Mouse (Mus musculus) spleen, postnatal 10 days (tissue): ENCODE measurements around the gene B4galt1.
A peak's percentile ranks its signal among the peaks of the same experiment; 100 is the strongest.

Experiments
- DNase-seq, 2 experiments: peaks; one replicate each; pipeline ENCODE4 v3.0.0; 2021 to 2022; ENCODE audit warnings: low spot score in 2 of 2

The B4galt1 gene

DNA sequence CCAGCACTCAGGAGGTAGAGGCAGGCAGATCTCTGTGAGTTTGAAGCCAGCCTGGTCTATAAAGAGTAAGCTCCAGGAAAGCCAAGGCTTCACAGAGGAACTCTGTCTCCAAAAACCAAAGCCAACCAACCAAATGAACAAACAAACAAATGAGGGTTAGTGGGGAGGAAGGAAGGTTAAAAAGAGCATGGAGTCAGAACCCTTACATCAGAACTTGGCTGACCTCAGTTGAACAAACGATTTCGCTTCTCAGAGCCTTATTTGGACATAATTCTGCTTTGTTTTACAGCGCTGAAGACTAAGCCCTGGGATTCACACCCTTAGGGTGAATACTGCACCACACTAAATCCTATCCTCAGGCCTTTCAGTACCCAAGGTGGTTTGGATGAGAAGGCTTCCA, 18.3 kb upstream of the B4galt1 start:
- no peak for DNase-seq

DNA sequence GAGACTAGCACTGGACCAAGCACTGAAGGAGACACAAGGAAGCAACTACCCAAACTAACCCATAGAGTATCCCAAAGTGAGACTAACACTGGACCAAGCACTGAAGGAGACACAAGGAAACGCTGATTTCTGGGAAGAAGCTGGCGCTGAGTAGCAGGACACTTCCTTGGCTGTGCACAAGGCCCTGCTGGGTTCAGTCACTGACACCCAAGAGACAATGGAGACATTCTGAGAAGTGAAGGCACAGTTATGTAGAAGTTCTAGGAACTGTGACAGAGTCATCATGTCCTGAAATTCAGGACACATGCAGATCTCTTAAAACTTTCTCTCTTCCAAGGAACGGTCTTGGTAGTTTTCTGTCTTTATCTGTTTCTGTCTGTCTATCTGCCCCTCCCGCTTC, 16.4 kb upstream of the B4galt1 start:
- DNase-seq = no peak

DNA sequence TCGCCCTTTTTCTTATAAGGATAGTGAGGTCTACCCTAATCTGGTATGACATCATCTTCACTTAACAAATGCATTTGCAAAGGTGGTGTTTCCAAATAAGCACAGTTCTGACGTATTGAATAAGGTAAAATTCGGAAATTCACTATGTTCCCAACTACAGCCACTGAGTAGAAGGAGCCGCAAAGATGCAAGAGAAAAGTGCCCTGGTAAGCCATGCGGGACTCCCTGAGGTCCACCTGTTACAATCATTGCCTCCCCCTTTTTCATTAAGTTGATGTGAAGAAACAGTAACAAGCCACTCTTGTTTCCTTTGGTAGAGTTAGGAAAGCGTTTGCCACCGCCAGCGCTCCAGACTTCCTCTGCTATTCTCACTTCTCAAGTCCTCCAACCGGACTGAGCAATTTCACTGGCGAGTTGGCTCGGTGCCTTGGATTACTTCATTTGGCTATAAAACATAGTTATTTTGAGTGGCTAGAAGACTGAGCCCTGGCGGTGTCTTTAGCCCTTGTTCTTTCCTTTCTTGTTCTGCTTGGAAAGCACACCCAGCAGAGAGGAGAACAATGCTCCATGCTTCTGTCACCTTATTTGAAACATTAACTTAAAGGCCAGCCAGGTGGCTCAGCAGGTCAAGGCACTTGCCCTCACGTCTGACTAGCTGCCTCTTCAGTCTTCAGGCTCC, 14.9 kb upstream of the B4galt1 start:
- DNase-seq = no peak

DNA sequence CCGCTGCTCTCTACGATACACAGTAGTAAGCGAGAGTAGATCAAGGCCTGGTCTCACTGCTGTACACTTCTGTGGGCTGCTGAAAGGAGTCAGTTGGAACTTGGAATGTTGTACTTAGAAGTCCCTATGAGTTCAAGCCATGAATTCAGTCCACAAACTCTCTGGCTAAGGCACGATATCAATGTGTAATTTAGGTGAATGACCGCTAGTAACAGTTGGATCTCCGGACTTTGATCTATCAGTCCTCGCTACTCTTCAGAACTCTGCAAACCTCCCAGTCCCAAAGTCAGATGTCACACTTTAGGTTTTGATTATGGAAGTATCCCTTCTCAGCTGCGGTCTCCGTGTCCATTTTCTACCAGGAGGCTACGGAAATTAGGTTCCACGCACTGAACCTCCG, 10.6 kb upstream of the B4galt1 start:
- DNase-seq = no peak

DNA sequence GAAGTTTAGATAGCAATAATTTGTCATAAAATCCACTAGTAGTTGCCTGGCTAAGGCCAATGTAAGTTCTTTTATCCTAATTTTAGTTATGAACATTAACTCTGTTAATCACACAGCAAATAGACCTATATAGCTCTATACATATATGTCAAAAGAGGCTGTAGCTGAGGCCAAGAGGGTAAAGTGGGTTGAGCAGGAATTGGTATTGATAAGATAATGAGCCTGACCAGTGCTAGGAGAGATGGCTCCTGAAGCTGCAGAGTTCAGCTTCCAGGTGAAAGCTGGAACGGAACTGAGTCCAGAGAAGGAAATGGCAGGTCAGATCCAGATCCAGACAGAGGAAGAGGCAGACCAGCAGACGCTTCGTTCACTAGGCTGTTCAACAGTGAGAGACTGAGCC, 9.5 kb upstream of the B4galt1 start:
- no peak for DNase-seq

DNA sequence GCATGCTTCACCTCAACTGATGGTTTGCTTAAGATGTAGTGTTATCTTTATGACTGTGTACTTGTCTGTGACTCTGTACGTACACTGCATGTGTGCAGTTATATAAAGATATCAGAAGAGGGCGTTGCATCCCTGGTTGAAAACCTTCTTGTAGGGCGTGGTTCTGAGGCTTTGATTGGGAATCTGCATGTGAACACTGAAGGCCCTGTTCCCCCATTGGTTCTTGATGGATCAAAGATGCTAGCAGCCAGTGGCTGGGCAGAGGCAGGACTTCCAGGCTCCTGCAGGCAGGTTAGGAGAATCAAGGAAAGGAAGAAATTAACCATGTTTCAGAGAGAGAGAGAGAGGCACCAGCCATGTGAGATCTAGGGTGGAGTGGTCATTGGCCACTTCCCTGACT, 7.3 kb upstream of the B4galt1 start:
- no peak for DNase-seq

DNA sequence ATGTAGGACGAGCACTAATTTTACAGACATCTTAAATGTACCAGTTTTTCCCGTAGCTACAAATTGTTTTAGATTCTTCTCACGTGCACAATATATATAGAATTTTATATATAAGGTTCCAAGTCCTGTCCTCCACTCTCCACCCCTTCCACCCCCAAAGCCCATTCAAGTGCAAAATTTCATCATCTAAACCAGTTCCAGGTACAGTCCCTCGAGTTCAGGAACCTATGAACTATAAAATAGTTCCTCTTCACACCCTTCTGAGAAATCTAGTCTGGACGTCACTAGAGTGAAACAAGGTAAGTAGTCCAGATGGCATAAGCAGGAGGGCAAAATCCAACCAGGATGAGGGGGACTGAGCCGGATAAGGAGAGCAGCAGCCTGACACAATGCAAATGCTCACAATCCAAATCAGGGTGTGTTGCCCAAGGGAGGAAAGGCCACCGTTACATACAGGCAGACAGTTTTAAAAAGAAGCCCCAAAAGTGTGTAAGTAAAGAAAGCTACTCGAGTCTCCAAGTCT, 4.1 kb upstream of the B4galt1 start:
- DNase-seq = no peak

DNA sequence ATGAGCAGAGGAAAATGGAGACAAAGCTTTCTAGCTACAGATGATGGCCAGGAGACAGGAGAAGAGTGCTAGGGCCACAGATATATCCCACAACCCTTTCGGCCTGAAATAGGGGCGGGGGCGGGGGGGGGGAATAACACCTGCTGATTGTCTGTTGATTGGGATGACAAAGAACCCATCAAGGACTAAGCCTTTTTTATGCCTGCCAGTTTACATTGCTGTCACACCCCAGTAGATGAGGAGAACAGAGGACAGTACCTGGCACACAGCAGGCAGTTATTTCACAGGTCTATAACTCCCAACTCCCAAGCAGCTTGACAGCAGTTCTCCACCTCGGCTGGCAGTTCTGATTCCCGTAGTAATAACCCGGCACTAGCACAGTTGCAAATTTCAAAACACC, 2.8 kb upstream of the B4galt1 start:
- DNase-seq = no peak

DNA sequence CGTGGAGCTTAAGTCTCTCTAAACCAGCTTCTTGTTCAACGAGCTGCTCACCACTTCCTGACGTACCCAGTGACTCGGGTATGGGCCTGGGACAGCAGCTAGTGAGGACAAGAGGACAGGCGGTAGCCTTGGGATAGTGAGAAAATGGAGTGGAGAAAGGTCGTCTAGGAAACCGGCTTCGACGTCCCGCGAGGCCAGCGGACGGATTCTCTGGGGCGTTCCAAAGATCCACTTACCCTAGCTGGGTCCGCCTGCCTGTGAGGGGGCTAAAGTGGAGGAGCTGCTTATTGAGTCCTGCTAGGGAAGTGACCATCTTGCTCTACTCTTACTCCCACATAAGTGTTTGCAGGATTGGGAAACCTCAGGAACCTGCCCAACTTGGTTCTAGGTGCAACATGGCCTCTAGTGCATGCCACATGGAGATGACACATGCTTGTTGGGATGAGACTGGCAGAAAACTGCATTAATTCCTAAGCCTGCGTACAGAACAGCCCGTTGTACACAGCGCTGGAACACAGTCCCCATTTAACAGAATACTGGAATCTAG, 655 bp upstream of the B4galt1 start:
- DNase-seq = no peak

DNA sequence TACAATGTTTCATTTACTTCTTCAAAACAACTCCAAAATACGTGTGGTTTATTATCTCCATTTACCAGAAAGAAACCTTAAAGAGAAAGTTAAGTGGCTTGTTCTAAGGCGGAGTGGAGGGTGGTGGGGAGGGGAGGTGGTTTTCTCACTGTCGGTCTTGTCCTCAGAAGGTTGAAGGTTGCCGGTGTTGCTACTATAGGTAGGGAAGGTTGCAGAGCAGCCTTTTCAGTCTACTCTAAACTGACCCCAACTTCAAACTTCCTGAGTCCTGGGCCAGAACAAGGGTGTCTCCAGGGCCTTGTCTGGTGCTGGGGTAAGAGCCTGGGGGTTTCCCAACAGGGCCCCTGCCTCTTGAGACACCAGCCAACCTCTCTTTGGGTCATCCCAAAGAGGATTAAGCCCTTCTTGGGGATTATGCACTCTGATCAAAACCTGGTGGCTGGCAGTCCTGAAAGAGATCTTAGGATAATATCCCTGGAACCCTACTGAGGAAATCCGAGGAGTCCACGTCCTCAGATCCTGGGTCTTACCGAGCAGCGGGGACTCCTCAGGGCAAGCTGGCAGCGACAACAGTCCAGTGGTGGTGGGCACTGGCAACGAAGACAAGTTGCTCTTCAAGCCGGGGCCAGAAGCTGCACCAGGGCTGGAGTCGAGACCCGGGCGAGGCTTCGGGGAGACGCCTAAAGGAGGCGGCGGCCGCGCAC, 792 bp downstream of the B4galt1 start:
- peak in 1 of 2 experiments; percentile 72 for DNase-seq

DNA sequence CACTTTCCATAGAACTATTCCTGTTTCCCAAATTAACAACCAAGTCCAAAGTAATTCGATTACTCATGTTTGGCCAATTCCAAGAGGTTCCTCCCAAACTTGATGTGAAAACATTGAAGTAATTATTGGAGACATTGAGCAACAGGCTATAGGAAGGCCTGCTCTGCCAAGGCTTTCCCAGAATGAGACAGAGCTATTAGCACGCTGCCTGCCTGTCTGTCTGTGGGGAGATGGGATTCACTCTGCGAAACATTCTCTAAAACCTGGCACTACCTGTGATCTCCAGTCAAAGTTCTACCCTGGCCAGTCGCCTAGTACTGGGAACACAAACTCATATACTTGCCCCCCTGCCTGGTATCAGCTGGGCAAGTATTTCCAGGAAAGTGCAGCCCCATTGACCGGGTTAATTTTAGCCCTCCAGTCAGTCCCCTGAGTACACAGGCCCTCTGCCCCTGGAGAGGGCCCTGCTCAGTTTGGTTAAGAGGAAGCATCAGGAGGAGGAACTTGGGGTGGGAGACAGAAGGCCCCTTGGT, 1.5 kb downstream of the B4galt1 start:
- peak; percentile 47 to 63 for DNase-seq

DNA sequence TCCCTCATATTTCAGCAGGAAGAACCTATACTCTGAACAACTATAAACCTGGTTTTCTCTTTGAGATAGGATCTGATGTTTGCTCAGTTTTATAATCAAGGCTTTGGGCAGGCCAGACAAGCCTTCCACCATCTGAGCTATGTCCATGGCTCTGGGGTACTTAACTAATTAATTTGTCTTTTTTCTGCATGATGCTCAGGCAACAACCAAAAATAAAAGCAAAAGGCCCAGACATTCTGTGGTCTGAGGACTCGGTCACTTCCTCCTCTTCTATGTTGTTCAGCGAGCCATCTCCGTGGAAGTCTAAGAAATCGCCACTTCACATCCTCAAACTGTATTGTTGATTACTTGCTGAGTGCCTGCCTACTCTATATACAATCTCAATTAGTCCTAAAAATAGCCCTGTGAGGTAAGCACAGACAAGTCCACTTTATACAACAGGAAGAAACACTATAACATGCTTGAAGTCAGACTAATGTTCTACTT, 2.0 kb downstream of the B4galt1 start:
- no peak for DNase-seq

DNA sequence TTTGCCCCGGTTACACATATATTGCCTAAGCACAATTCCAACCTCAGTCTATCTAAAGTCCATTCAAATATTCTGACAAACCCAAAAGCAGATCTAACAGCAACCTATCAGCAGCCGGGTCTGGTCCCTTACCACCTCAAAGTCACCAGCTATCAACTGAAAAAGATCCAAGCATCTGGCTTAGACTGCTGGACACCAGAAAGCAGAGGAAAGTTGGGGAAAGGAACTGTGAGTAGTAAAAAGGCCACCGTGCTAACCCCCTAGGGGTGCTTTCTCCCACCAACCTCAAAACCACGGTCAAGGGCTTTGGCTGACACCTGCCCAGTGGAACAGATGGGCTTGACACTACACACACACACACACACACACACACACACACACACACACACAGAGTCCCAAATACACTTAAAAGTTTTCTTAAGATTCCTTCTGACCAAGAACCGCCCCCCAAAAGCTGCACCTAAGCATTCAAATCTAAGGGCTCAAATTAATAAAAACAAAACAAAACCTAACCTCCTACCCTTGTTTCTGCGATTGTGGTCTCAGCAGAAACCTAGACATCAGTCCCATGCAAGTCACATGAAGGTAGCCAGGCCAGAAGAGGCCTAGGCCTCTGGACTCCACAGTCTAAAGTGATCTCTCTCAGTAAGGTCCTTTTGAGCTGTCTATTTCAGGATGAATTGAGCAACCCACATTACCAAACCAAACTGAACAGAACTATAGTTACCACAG, 2.6 kb downstream of the B4galt1 start:
- peak in 1 of 2 experiments; percentile 32 for DNase-seq

DNA sequence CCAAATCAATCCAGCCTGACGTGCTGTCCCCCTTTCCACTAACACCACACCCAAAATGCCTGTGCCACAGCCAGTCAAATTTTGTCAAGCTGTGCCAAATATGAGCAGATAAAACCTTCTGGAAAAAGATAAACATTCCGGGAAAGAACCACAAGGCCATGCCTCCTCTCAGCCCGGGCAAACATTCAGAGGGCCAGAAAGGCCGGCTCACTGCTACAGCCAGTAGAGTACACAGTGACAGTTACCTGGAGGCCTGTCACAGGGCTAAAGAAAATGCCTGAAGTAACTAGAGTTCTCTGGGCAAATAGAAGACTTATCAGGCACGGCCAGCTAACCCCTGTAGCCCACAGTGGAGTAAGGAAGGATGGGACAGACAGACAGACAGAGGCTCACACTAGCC, 3.2 kb downstream of the B4galt1 start:
- peak; percentile 49 to 59 for DNase-seq

DNA sequence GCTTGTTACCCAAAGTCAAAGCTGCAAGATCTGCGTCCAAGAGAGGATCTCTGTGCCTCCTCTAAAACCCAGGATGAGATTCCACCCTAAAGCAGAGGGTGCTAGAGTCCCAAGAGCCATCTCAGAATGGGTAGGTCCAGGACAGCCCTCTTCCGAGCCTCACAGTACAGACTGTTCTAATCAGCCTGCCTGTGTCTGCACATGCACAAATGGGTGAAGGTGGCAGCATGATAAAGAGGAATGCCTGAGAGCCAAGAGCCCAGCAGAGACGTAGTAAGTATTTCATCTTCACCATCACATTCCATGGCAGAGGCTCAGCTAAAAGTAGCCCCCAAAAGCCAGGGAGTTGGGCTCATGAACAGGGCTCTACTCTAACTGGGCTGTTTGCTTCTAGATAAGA, 4.3 kb downstream of the B4galt1 start:
- DNase-seq = peak in 1 of 2 experiments; percentile 64

DNA sequence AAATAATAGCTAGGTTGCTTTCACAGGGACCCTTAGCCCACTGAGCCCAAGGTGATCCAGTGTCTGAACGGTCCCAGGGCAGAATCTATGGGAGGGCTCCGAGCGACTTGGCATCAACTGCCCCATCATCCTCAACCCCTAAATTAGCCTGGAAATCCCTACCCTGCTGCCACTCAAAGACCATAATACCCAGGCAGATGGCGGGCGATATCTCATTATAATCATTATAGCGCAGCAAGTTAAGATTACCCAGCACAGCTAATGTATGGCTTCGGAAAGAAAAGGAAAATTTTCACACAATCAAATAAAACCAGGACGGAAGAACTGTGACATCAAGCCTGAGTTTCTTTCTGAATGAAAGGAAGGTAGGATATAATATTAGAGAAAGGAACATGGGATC, 5.6 kb downstream of the B4galt1 start:
- DNase-seq = no peak

DNA sequence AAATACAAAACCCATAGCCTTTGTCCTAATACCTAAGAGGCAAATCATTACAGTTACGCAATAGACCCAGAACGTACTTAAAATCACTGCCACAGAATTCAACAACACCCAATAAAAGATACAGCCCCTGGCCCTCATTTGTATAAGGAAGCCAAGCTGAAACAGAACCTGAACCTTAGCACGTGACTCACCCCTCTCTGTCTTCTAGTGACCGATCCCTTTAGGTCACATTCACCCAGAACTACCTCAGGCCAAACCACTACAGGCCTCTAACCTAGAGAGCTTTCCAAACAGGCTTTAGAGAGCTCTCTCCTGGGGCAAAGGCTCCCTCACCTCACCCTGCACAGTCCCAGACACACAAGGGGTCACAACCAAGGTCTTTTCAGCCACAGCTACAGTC, 6.6 kb downstream of the B4galt1 start:
- no peak for DNase-seq

DNA sequence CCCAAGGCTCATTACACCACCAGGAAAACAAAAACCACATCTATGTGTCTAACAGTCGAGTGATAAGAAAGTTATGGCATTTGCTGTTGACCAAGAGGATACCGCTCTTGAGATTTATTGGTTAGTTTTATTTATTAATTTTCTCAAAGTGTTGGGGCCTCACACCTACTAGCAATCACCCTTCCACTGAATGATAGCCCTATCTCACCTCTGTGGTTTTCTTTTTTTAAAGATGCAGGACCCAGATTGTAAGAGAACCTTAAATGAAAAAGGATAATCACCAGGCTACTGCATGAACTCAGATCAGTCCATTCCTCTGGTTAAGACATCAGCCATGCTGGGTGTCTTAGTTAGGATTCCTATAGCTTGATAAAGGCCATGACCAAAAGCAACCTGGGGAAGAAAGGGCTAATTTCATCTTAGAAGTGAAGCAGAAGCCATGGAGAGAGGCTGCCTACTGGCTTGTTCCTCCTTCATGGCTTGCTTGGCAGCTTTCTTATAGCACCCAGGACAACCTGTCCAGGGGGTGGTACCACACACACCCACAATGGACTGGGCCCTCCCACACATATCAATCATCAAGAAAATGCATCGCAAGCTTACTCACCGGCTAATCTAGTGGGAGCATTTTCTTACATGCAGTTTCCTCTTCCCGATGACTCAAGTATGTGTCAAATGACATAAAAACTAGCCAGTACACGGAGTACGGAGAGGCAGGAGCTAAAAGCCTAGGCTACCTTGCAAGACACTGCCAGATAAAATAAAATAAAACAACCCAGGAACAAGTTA, 7.5 kb downstream of the B4galt1 start:
- DNase-seq = no peak

DNA sequence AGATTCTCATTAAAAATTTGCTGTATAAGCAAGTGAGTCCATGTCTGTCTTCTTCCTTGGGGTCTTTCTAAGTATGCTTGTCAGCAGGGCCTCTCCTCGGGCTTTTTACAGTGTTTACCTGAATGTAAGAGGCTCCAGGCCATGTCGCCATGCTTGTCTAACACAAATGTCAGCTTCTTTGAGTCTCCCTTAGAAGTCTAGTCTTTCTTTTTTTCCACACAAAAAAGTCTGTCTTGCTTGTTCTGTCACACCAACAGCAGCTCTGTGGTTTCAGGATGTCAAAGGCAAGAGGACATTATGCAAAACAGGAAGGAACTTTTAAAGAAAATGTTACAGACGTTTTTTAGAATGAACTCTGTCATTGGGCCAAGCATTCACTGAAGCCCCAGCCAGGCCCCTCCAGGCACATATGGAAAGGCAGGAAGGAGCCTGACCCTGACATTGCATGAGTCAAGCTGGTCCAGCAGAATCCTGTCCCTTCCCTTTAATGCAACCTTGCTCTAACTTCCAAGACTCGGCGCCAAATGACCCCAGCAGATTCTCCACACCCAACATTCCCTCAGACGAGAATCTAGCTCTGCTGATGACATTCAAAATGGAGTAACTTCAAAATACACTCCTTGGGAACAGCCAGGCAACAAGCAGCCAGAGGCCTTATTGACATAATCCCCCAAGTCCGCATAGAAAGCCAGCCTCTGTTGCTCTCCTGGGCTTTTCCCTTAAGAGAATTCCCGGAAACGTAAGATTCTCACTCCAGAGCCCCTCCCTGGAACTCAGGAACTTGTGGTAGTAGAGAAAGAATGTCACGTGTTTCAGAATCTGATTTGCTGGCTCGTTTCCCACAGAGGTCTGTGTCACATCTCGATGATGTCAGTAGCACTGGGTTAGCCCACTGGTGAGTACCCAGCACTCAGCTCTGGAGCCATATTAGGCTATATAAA, 8.7 kb downstream of the B4galt1 start:
- DNase-seq = no peak

DNA sequence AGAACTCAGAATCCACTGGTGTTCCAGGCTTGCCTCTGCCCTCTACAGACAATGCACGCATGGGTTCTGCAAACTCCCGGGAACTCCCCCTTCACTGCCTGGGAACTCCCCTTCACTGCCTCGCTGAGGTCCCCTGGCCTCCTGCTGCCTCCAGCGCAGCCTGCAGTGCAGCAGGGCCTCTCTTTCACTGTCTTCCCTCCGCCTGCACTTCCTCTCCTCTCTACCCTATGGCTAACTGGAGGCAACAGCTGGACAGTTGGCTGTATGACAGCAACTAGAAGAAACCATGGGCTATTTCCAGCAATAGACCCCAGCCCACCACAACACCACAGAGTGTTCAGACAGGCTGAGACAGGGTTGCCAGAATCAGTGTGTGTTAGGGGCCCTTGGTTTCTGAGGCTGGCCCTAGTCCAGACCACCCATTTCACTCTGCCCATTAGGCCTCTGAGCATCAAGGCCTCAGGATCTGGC, 9.5 kb downstream of the B4galt1 start:
- peak in 1 of 2 experiments; percentile 59 for DNase-seq
